Mouse (Mus musculus) midbrain, embryonic 15.5 days (tissue): ENCODE results near the gene Spryd7. TPM values are rescaled to one million over a fixed set of nuclear protein-coding genes. Genes with fewer than 3 reads are reported as not detected.

ENCODE experiments used
- ATAC-seq: fragments of 200-750 bp; cut with Nextera tagmentation; replicated peaks from 2 replicates; pipeline ENCODE4 v1.8.0; 2017; ENCODE audit warnings: moderate TSS enrichment
- H3K27ac ChIP-seq: fragments of 300-500 bp; sonication (generic); 2 replicates; pipeline ENCODE4 v1.5.1; 2015; ENCODE audit warnings: mild to moderate bottlenecking, inconsistent platforms
- H3K27me3 ChIP-seq: fragments of 300-500 bp; sonication (generic); replicated peaks from 2 replicates; pipeline ENCODE4 v1.6.1; 2015; ENCODE audit warnings: inconsistent platforms
- H3K36me3 ChIP-seq: fragments of 300-500 bp; sonication (generic); replicated peaks from 2 replicates; pipeline ENCODE4 v1.6.1; 2015; ENCODE audit warnings: inconsistent platforms
- H3K4me1 ChIP-seq: fragments of 300-500 bp; sonication (generic); 2 replicates; pipeline ENCODE4 v1.6.1; 2015; ENCODE audit warnings: inconsistent platforms
- H3K4me2 ChIP-seq: fragments of 300-500 bp; sonication (generic); 2 replicates; pipeline ENCODE4 v1.6.1; 2015; ENCODE audit warnings: inconsistent platforms, mild to moderate bottlenecking, moderate library complexity
- H3K4me3 ChIP-seq: fragments of 300-500 bp; sonication (generic); 2 replicates; pipeline ENCODE4 v1.5.1; 2015; ENCODE audit warnings: mild to moderate bottlenecking, inconsistent platforms
- H3K9ac ChIP-seq: fragments of 300-500 bp; sonication (generic); 2 replicates; pipeline ENCODE4 v1.6.1; 2015; ENCODE audit warnings: mild to moderate bottlenecking, inconsistent platforms
- H3K9me3 ChIP-seq: fragments of 300-500 bp; sonication (generic); 2 replicates; pipeline ENCODE4 v1.6.1; 2016; ENCODE audit warnings: inconsistent platforms
- WGBS: fragments of 180-500 bp; shearing (Covaris S2); methylation state at CpG from one replicate; pipeline ENCODE4 v1.1.7; 2015; ENCODE audit warnings: mixed read lengths; 5-methylcytosine and 5-hydroxymethylcytosine counted together
- polyA plus RNA-seq: library from polyadenylated mRNA; unstranded; fragments of >200 nt; fragmentation: Nextera tagmentation; extraction: Ambion mirVana; gene quantifications from 2 replicates; pipeline ENCODE4 v1.2.1, GENCODE M21; 2015

Gene Spryd7
- polyA plus RNA-seq, 1 experiment from 2014 or later = 52.5 TPM

- no peak overlapping the region for H3K4me2 ChIP-seq
- H3K9ac ChIP-seq = no peak overlapping the region
- H3K27ac ChIP-seq = no peak overlapping the region
- H3K27me3 ChIP-seq = no peaks in the 10 kb centered on the region
- H3K4me1 ChIP-seq = no peaks in the 10 kb centered on the region
- H3K9me3 ChIP-seq = no peaks in the 10 kb centered on the region
- WGBS = 85% methylated on average over 7 of the region's 7 CpGs
- H3K4me3 ChIP-seq = no peak overlapping the region
- no peak for ATAC-seq
- no peaks in the 10 kb centered on the region for H3K36me3 ChIP-seq
Measured at GRCm38 (mm10) chr14:61529533-61529932, 27.2 kb downstream of the Spryd7 start.

GRCm38 (mm10) chr14:61526006-61526405 lies 30.7 kb downstream of the Spryd7 start:
- H3K4me2 ChIP-seq = no peak overlapping the region
- H3K4me3 ChIP-seq = no peak overlapping the region
- no peak overlapping the region for H3K9ac ChIP-seq
- no peaks in the 10 kb centered on the region for H3K27me3 ChIP-seq
- H3K9me3 ChIP-seq = no peaks in the 10 kb centered on the region
- no peaks in the 10 kb centered on the region for H3K4me1 ChIP-seq
- no peak for ATAC-seq
- no peak overlapping the region for H3K27ac ChIP-seq
- 89% methylated on average over 2 of the region's 2 CpGs for WGBS
- H3K36me3 ChIP-seq = no peaks in the 10 kb centered on the region

GRCm38 (mm10) chr14:61523821-61524220 lies 32.9 kb downstream of the Spryd7 start:
- H3K9ac ChIP-seq = no peak overlapping the region
- no peaks in the 10 kb centered on the region for H3K27me3 ChIP-seq
- H3K4me1 ChIP-seq = no peaks in the 10 kb centered on the region
- 81% methylated on average over 2 of the region's 2 CpGs for WGBS
- H3K4me2 ChIP-seq = no peak overlapping the region
- ATAC-seq = no peak
- no peaks in the 10 kb centered on the region for H3K9me3 ChIP-seq
- no peak overlapping the region for H3K27ac ChIP-seq
- no peak overlapping the region for H3K4me3 ChIP-seq
- H3K36me3 ChIP-seq = no peaks in the 10 kb centered on the region

- no peak for ATAC-seq
- no peaks in the 10 kb centered on the region for H3K4me1 ChIP-seq
- H3K9ac ChIP-seq = no peak overlapping the region
- no peaks in the 10 kb centered on the region for H3K36me3 ChIP-seq
- no peaks in the 10 kb centered on the region for H3K9me3 ChIP-seq
- 85% methylated on average over 10 of the region's 10 CpGs for WGBS
- no peak overlapping the region for H3K4me2 ChIP-seq
- H3K4me3 ChIP-seq = no peak overlapping the region
- H3K27me3 ChIP-seq = no peaks in the 10 kb centered on the region
- no peak overlapping the region for H3K27ac ChIP-seq
Measured at GRCm38 (mm10) chr14:61518659-61519480, 37.8 kb downstream of the Spryd7 start.

GRCm38 (mm10) chr14:61516471-61517426 lies 39.9 kb downstream of the Spryd7 start:
- no peak for ATAC-seq
- Histone ChIP-seq H3K9me3 (no peaks in the 10 kb centered on the region), H3K4me3 (no peak overlapping the region), H3K4me2 (no peak overlapping the region), H3K9ac (no peak overlapping the region), H3K4me1 (no peaks in the 10 kb centered on the region), H3K27ac (no peak overlapping the region), H3K27me3 (no peaks in the 10 kb centered on the region), H3K36me3 (no peaks in the 10 kb centered on the region)
- 87% methylated on average over 9 of the region's 9 CpGs for WGBS

- no peak overlapping the region for H3K27ac ChIP-seq
- H3K4me1 ChIP-seq = no peaks in the 10 kb centered on the region
- H3K9me3 ChIP-seq = no peaks in the 10 kb centered on the region
- no peaks in the 10 kb centered on the region for H3K27me3 ChIP-seq
- H3K4me2 ChIP-seq = no peak overlapping the region
- no peaks in the 10 kb centered on the region for H3K36me3 ChIP-seq
- no peak for ATAC-seq
- H3K9ac ChIP-seq = no peak overlapping the region
- H3K4me3 ChIP-seq = no peak overlapping the region
- 68% methylated on average over 2 of the region's 2 CpGs for WGBS
Measured at GRCm38 (mm10) chr14:61511494-61511893, 45.2 kb downstream of the Spryd7 start.

GRCm38 (mm10) chr14:61497716-61498490 lies 58.8 kb downstream of the Spryd7 start:
- no peaks in the 10 kb centered on the region for H3K36me3 ChIP-seq
- no peaks in the 10 kb centered on the region for H3K4me1 ChIP-seq
- H3K4me3 ChIP-seq = no peak overlapping the region
- H3K27ac ChIP-seq = no peak overlapping the region
- peak; percentile 82; the same call in 1 of the 2 replicates for ATAC-seq
- H3K4me2 ChIP-seq = no peak overlapping the region
- H3K9ac ChIP-seq = no peak overlapping the region
- H3K9me3 ChIP-seq = no peaks in the 10 kb centered on the region
- 39% methylated on average over 20 of the region's 20 CpGs for WGBS
- H3K27me3 ChIP-seq = no peaks in the 10 kb centered on the region

GRCm38 (mm10) chr14:61493511-61494135 lies 63.1 kb downstream of the Spryd7 start:
- no peak for ATAC-seq
- Histone ChIP-seq H3K27me3 (no peaks in the 10 kb centered on the region), H3K9me3 (no peaks in the 10 kb centered on the region), H3K27ac (no peak overlapping the region), H3K36me3 (no peaks in the 10 kb centered on the region), H3K9ac (no peak overlapping the region), H3K4me3 (no peak overlapping the region), H3K4me1 (no peaks in the 10 kb centered on the region), H3K4me2 (no peak overlapping the region)
- 63% methylated on average over 6 of the region's 6 CpGs for WGBS

Other genes starting within 250 kb of the Spryd7 start
- 0.45 and 0.48 TPM in 2 replicates for gene Arl11, start 247.1 kb downstream of the Spryd7 start, polyA plus RNA-seq
- 9.3 and 9.9 TPM in 2 replicates for gene Ebpl, start 196.4 kb downstream of the Spryd7 start, polyA plus RNA-seq
- 67.7 and 72.6 TPM in 2 replicates for gene Kpna3, start 117.0 kb downstream of the Spryd7 start, polyA plus RNA-seq
- gene Trim13, start 41.4 kb upstream of the Spryd7 start, polyA plus RNA-seq = 41.5 and 43.5 TPM in 2 replicates
- 3.1 and 3.6 TPM in 2 replicates for gene Kcnrg, start 50.6 kb upstream of the Spryd7 start, polyA plus RNA-seq